Mouse (Mus musculus) lung, postnatal 14 days (tissue): ENCODE data around the gene A530016L24Rik.
A peak's percentile ranks its signal among the peaks of the same experiment; 100 is the strongest.

Experiments
- DNase-seq: peaks from one replicate; pipeline ENCODE4 v3.0.0; 2021

Gene A530016L24Rik

DNA sequence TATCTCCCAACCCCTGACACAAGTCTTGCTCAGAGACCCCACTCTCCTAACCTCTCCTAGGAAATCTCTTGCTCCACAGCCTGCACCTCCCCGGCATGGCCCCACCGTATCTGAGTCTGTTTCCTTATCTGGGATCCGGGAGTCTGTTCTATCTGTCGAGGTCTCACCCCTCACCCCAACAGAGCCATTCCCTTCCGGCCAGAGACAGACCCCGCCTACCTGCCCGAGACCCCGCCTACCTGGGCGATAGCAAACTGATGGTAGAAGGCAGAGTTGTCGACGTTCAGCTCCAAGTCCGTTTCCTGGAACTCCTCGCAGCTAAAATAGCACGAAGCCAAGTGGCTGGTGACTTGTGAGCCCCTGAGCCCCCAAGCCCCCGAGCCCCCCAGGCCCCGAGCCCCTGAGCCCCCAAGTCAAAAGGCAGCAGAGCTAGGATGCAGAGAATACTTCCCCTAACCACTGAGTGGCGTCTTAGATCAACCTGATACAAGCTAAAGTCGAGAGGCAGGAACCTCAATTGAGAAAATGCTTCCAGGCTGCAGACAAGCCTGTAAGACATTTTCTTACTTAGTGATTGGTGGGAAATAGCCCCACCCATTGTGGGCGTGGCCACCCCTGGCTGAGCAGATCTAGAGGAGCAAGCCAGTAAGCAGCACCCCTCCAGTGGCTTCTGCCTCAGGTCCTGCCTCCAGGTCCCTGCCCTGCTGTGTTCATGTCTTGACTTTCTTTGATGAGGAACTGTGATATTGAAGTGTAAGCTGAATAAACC lies 13.9 kb downstream of the A530016L24Rik start:
- no peak for DNase-seq

- DNase-seq: no peak
These were observed 17.0 kb downstream of the A530016L24Rik start for GRCm38 (mm10) chr12:112506267-112506666.

DNA sequence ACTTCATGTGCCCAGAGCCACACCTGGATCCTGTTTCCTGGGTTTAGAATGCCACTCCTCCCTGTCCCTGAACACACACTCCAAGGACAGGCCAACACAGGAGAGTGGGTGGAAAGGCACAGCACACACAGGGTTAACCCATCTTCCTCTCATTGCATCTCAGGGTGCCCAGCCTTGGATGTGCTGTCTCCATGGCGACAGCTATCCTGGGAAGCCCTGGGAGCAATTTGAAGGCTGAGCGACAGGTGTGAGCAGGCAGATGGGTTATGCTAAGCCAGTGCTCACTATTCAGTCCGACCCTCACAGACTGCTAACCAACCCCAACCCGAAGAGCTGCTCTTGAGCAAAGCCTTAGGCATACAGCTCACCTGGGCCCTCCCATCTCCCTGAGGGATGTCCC lies 18.0 kb downstream of the A530016L24Rik start:
- no peak for DNase-seq

DNA sequence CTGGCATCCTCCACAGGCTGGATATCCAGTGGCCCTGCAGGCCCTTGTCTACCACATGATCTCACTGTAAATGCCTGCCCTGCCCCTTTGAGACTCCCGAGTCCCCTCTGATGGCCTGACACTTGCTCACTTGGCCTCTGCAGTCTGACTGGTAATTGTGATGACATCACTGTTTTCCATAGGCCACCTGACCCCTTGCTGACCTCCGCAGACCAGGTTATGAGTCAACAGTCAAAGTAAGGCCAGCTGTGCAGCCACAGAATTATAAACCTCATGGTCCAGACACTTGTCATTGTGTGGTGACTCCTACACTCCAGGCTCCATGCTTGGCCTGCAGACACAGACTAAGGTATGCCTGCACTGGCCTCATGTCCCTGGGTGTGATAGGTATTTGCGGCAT lies 18.7 kb downstream of the A530016L24Rik start:
- no peak for DNase-seq

DNA sequence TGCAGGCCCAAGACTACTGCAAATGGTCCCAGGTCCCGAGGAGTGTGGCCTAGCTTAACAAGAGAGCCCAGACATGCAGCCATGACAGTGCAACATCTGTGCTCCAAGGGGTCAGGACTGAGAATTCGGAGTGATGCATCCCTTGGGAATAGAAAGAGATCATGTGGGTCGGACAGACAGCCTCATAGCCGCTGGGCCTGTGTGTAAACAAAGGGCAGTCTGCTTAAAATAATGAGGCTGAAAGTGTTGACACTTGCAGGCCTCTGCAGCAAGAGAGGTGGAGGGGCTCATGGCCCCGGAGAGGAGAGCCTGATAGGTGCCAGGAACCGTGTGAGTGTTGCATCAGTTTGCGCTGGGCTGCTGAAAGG lies 21.1 kb downstream of the A530016L24Rik start:
- no peak for DNase-seq

GRCm38 (mm10) chr12:112510733-112511372 lies 21.6 kb downstream of the A530016L24Rik start:
- no peak for DNase-seq

- DNase-seq: no peak
These were observed 25.6 kb downstream of the A530016L24Rik start for GRCm38 (mm10) chr12:112514897-112515296.

DNA sequence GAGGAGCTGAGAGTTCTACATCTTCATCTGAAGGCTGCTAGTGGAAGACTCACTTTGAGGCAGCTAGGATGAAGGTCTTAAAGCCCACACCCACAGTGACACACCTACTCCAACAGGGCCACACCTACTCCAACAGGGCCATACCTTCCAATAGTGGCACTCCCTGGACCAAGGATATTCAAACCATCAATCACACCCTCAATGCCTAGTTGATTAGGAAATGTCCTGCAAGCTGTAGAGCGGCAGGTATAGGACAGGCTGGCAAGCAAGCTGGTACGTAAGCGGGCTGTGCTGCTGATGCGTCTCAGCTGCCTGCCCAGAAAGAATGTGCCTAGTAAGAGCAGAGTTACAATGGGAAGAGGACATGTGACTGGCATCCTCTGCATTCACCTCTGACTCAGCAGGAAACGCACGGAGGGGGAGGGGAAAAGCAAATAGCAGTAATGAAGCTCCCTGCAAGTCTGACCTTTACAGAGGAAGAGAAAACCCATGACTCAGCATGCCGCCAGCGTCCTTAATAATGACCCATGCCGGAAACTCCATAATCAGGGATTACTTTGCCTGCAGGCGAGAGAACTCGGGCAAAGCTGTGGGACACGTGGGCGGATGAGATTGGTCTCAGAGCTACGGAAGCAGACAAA lies 27.6 kb downstream of the A530016L24Rik start, which contains the start of gene Tmem179:
TSS of gene Tmem179 (minus strand) at position 51 of the 641 bp plus-strand sequence.
- DNase-seq: peak; percentile 8

DNA sequence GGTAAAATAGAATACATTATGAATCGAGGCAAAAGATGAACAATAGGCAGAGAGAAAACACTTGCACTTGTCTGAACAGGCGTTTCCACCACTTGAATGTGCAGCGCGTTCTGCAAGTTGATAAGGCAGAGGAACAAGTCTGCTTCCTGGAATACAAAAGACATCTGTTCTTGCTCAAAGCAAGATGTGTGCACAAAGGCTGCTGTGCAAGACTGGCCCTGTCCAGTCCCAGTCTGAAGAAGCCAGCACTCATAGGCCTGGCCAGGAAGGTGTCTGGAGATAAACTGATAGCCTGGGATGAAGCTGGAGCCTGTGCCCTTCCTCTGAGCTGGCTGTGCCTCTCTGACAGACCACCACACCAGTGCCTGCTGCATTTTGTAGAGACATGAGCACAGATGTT lies 28.9 kb downstream of the A530016L24Rik start:
- no peak for DNase-seq

DNA sequence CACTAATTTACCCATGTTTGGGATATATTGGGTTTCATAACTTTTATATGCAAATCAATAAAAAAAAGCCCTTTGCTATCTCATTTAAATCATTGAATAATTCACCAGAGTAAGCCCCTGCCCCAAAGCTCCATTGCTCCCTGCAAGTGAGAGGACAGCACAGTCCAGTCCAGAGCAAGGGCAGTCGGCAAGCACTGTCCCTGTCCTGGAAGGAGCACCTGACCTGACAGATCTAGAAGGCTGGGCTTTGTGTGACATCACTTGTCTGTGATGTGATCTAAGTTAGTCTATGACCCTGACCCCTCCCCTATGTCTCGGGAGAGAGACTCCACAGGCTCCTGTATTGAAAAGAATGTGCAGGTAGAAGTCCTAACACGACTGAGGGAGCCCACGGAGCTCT lies 44.5 kb downstream of the A530016L24Rik start:
- DNase-seq: no peak

- DNase-seq: no peak
These were observed 48.0 kb downstream of the A530016L24Rik start for GRCm38 (mm10) chr12:112537233-112537632.

DNA sequence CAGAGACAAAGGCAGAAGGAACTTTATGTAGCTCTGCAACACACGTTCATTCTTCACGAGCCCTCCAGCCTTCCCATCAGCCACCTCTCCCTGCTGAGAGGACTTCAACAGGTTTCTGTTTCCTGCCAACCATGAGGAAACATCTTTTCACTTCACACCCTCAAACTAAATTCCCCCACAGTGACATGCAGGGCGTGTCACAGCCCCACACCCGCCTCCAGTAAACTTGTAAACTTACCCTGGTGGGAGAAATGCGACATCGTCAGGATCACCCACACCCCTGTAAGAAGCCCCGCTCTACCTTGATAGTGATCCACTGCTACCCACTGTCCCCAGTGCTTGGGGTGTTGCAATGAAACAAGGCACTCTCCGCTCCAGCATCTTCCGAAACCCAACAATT lies 49.1 kb downstream of the A530016L24Rik start:
- no peak for DNase-seq

- no peak for DNase-seq
These were observed 50.3 kb downstream of the A530016L24Rik start for GRCm38 (mm10) chr12:112539466-112539965.

GRCm38 (mm10) chr12:112540321-112540720 lies 51.1 kb downstream of the A530016L24Rik start:
- no peak for DNase-seq

DNA sequence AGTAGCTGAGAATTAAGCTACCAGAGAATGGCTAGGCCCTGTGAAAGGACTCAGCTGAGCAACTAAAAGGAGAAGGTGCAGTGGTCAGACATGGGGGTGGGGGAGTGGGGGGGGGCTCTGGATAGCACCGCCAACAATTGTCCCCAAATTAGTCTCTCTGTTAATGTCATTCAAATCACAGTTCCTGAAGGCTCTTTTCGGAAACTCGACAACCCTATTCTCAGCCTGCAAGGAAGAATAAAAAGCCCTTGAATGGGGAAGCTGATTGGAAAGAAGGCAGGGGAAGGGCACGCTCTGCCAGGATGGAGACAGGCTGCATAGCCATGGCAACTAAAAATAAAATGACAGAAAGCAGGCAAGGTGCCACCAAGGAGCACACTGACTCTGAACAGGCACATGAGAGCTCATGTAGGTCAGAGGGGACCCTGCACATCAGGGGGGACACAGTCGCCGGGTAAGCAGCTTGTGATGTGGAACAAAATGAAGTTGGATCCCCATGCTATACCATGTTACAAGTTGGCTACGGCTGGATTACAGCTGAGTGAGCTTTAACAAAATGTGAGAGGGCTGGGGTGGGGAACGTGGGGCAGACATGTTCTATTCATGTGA lies 52.3 kb downstream of the A530016L24Rik start:
- no peak for DNase-seq

GRCm38 (mm10) chr12:112542257-112542919 lies 53.1 kb downstream of the A530016L24Rik start:
- no peak for DNase-seq

DNA sequence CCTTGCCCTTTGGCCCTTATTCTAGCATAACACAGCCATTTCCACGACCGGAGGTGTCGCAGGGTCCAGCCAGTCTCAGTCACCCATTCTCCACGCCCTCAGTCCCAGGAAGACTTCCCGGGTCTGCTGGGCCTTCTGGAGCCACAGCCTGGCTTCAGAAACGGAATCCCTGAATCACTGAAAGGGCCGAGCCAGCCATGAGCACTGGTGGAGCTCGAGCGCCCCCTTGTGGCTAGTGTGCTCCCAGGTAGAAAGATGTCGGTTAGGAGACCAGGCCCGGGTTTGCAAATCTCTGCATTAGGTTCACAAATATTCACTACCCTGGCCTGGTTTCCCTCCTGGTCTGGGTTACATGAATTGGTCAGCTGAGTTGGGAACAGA lies 53.7 kb downstream of the A530016L24Rik start:
- peak; percentile 91 for DNase-seq

DNA sequence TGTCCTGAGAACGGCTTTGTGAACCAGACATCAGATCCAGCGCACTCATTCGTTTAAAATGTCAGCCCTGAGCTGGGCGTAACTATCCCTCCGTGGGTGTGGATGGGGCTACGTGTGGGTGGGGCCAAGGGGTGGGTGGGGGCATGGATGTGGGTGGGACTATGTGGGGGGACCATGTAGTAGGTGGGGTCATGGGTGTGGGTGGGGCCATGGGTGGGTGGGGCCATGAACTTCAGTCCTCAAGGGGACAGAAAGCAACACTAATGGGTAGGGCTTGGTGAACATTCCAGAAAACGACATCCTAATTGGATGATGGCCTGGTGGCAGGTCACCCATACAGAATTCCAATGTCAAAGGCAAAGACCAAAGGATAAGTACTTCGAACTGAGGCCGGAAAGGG lies 54.7 kb downstream of the A530016L24Rik start:
- no peak for DNase-seq

- DNase-seq: no peak
These were observed 55.9 kb downstream of the A530016L24Rik start for GRCm38 (mm10) chr12:112544946-112545701.

- DNase-seq: no peak
These were observed 56.9 kb downstream of the A530016L24Rik start for GRCm38 (mm10) chr12:112546110-112546509.

DNA sequence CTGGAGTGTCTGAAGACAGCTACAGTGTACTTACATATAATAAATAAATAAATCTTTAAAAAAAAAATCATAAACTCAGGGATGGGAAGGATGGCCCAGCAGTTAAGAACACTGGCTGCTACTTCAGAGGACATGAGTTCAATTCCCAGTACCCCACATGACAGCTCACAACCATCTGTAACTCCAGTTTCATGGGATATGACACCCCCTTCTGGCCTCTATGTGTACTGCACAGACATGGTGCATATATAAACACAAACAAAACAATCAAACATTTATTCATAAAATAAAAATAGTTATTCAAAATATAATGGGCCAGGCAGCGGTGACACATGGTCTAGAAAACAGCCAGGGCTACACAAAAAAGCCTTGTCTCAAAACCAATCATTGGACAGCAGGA lies 60.0 kb downstream of the A530016L24Rik start:
- no peak for DNase-seq
